Mouse (Mus musculus) kidney, adult 2 months (tissue): Measurements from ENCODE around the gene Nfic. TPM values are rescaled to one million over a fixed set of nuclear protein-coding genes. Genes with fewer than 3 reads are reported as not detected.

Source experiments
- DNase-seq: peaks from one replicate; pipeline ENCODE4 v3.0.0; 2021
- H3K27ac ChIP-seq: fragments of 200-500 bp; 2 replicates; pipeline ENCODE4 v1.5.1; 2012; ENCODE audit warnings: low read depth, low read length, control low read depth, inconsistent platforms; ENCODE audit not compliant: insufficient read depth
- H3K27me3 ChIP-seq: fragments of 200-500 bp; replicated peaks from 2 replicates; pipeline ENCODE4 v1.6.1; 2012; ENCODE audit warnings: mild to moderate bottlenecking, moderate library complexity, low read length, inconsistent platforms; ENCODE audit not compliant: control insufficient read depth, insufficient read depth
- H3K36me3 ChIP-seq: fragments of 200-500 bp; 2 replicates; pipeline ENCODE4 v1.6.1; 2012; ENCODE audit warnings: mild to moderate bottlenecking, moderate library complexity, low read length, inconsistent platforms; ENCODE audit not compliant: control insufficient read depth, insufficient read depth
- H3K4me1 ChIP-seq: fragments of 200-500 bp; 2 replicates; pipeline ENCODE4 v1.6.1; 2011; ENCODE audit warnings: low read length; ENCODE audit not compliant: control insufficient read depth, insufficient read depth
- H3K4me3 ChIP-seq: fragments of 200-500 bp; 2 replicates; pipeline ENCODE4 v1.5.1; 2011; ENCODE audit warnings: mild to moderate bottlenecking, low read depth, low read length, control low read depth; ENCODE audit not compliant: insufficient read depth
- CTCF ChIP-seq: fragments of 200-500 bp; conservative IDR thresholded peaks from 2 replicates; pipeline ENCODE4 v1.5.1; 2011; ENCODE audit warnings: low read depth, mild to moderate bottlenecking, control low read depth, low read length, moderate library complexity, mixed read lengths; ENCODE audit not compliant: insufficient read depth, insufficient read length
- POLR2A ChIP-seq: fragments of 200-500 bp; IDR thresholded peaks from one replicate; pipeline ENCODE4 v1.6.1; 2011; ENCODE audit warnings: low read depth, low read length, control low read depth
- WGBS: fragments of 180-500 bp; shearing (Covaris S2); methylation state at CpG from one replicate; pipeline ENCODE4 v1.1.7; 2018; 5-methylcytosine and 5-hydroxymethylcytosine counted together
- polyA plus RNA-seq: library from polyadenylated mRNA; depleted of rRNA; stranded (reverse); fragments of >200 nt; gene quantifications from 2 replicates; pipeline ENCODE4 v1.2.3, GENCODE M21; 2012

Gene Nfic
- polyA plus RNA-seq, 1 experiment: 82.5 TPM

- no peaks in the 10 kb centered on the region for H3K36me3 ChIP-seq
- no peak for DNase-seq
- H3K4me1 ChIP-seq: no peaks in the 10 kb centered on the region
- H3K27me3 ChIP-seq: no peaks in the 10 kb centered on the region
- 68% methylated on average over 21 of the region's 21 CpGs for WGBS
- H3K27ac ChIP-seq: no peak overlapping the region
- TF ChIP-seq POLR2A (no peak), CTCF (no peak)
- H3K4me3 ChIP-seq: no peak overlapping the region
Observed at GRCm38 (mm10) chr10:81459399-81459798, 4.0 kb upstream of the Nfic start.

GRCm38 (mm10) chr10:81458267-81458666, 2.8 kb upstream of the Nfic start:
- H3K4me3 ChIP-seq: no peak overlapping the region
- H3K27me3 ChIP-seq: no peaks in the 10 kb centered on the region
- no peak overlapping the region for H3K27ac ChIP-seq
- no peaks in the 10 kb centered on the region for H3K36me3 ChIP-seq
- H3K4me1 ChIP-seq: no peaks in the 10 kb centered on the region
- 82% methylated on average over 6 of the region's 6 CpGs for WGBS
- DNase-seq: no peak
- TF ChIP-seq CTCF: no peak
- no peak for TF ChIP-seq POLR2A

- Histone ChIP-seq H3K27me3 (no peaks in the 10 kb centered on the region), H3K4me1 (no peaks in the 10 kb centered on the region), H3K4me3 (no peak overlapping the region), H3K27ac (no peak overlapping the region), H3K36me3 (no peaks in the 10 kb centered on the region)
- no peak for DNase-seq
- TF ChIP-seq POLR2A (no peak), CTCF (no peak)
- WGBS: 88% methylated on average over 8 of the region's 8 CpGs
Observed at GRCm38 (mm10) chr10:81457624-81458023, 2.2 kb upstream of the Nfic start.

GRCm38 (mm10) chr10:81456983-81457563, 1.6 kb upstream of the Nfic start:
- Histone ChIP-seq H3K4me3 (no peak overlapping the region), H3K27ac (no peak overlapping the region), H3K36me3 (no peaks in the 10 kb centered on the region), H3K4me1 (no peaks in the 10 kb centered on the region), H3K27me3 (no peaks in the 10 kb centered on the region)
- WGBS: 43% methylated on average over 12 of the region's 12 CpGs
- TF ChIP-seq POLR2A: no peak
- no peak for TF ChIP-seq CTCF
- DNase-seq: no peak

DNA sequence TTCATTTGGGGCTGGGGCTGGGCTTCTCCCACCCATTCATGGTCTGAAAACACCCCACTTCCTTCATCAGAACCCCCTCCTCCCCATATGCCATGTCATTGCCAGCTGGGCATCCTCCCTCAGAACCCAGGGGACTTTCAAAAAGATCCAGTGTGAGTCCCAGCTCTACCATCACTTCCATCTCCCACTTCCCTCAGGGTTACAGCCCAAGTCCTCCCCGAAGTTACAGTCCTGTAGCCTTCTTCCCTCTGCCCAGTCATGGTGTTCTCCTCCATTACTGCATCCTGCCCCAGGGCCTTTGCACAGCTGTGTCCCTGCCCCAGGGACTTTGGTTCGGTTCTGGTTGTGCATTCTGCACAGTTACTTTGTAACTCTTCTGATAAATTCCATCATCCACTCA, 1.3 kb downstream of the Nfic start:
- 81% methylated on average over 2 of the region's 2 CpGs for WGBS
- TF ChIP-seq CTCF: no peak
- no peak for TF ChIP-seq POLR2A
- H3K27me3 ChIP-seq: no peaks in the 10 kb centered on the region
- no peaks in the 10 kb centered on the region for H3K4me1 ChIP-seq
- H3K27ac ChIP-seq: no peak overlapping the region
- no peak overlapping the region for H3K4me3 ChIP-seq
- H3K36me3 ChIP-seq: no peaks in the 10 kb centered on the region
- DNase-seq: no peak

GRCm38 (mm10) chr10:81452947-81453288, 2.5 kb downstream of the Nfic start:
- Histone ChIP-seq H3K36me3 (no peaks in the 10 kb centered on the region), H3K4me1 (no peaks in the 10 kb centered on the region), H3K27ac (no peak overlapping the region), H3K27me3 (no peaks in the 10 kb centered on the region), H3K4me3 (no peak overlapping the region)
- no peak for TF ChIP-seq CTCF
- no peak for TF ChIP-seq POLR2A
- WGBS: 6% methylated on average over 14 of the region's 14 CpGs
- DNase-seq: no peak

DNA sequence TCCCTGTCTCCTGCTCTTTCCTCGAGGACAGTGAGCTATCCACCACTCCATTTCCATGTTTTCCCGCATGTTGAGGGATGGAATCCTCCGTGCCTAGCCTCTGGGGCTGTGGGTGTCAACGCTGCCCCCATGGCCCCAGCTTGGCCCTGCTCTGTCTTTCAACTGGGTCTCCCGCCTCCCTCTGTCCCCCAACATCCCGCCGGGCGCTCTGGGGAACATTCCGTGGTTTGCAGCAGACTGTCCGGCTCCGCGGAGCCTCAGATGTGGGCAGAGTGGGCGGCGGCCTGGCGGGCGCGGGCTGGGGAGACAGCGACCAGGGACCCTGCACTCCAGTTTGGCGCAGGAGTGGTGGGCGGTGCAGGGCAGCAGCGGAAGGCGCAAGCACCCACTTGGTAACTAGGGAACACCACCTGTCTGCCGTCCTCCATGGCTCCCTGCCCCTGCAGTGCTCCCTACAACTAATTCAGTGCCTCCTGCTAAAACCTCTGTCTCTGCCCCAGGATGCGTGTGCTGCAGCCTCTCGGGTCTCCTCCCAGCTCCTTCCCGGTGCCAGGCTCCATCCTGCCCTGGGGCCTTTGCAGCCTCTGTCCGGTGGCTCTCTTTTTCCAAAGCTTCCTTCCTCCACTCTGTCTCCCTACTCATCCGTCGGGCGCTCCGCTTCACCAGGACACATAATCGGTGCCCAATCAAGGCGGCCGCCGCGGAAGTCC, 3.0 kb downstream of the Nfic start:
- Histone ChIP-seq H3K27me3 (no peaks in the 10 kb centered on the region), H3K4me3 (no peak overlapping the region), H3K36me3 (no peaks in the 10 kb centered on the region), H3K27ac (no peak overlapping the region), H3K4me1 (no peaks in the 10 kb centered on the region)
- TF ChIP-seq POLR2A (no peak), CTCF (no peak)
- WGBS: 8% methylated on average over 36 of the region's 36 CpGs
- no peak for DNase-seq
